Mouse (Mus musculus): ENCODE measurements around the gene Mto1. TPM values are rescaled to one million over a fixed set of nuclear protein-coding genes. Genes with fewer than 3 reads are reported as not detected.
A peak's percentile ranks its signal among the peaks of the same experiment; 100 is the strongest.

Gene Mto1
- total and polyA plus RNA-seq, 3 experiments = 13.8 to 22.9 (median 22.5) TPM

- dilution Hi-C loops (cut with MboI; ENCODE audit: extremely low pct_ligation_motif_present, extremely low pct_unique_long_range_greater_than_20kb, low sequenced_read_pairs) (no loop called here), in situ Hi-C loops (cut with MboI; ENCODE audit: low pct_ligation_motif_present, low pct_unique_long_range_greater_than_20kb, low sequenced_read_pairs) (no loop called here)
- peak overlapping the region; percentile 17; the same call in 1 of the 2 replicates for H3K27ac ChIP-seq (ENCODE audit: insufficient read depth, low read depth)
- peaks cover 0 to 7% of the 10 kb centered on the region in 2 experiments; a peak in 2 of 4 replicates for H3K4me1 ChIP-seq (ENCODE audit: control insufficient read depth in 1 of 2, insufficient read depth in 2 of 2)
- no peak overlapping the region for H3K9ac ChIP-seq (ENCODE audit: insufficient read depth, low read depth)
- no peak overlapping the region for H3K4me3 ChIP-seq (replicated peaks in 1 of 3; ENCODE audit: low read depth in 2 of 3, low read length in 2 of 3, poor library complexity in 1 of 3)
- H3K79me2 ChIP-seq (replicated peaks; ENCODE audit: control insufficient read depth, extremely low read depth, insufficient read depth, poor library complexity, severe bottlenecking) = peaks cover 15% of the 10 kb centered on the region
- peaks cover 66 to 71% of the 10 kb centered on the region in 2 experiments for H3K36me3 ChIP-seq (replicated peaks in 1 of 2; ENCODE audit: control insufficient read depth in 1 of 2, insufficient read depth in 1 of 2, low read length in 1 of 2)
- no peaks in the 10 kb centered on the region for H3K27me3 ChIP-seq (replicated peaks)
- DNase-seq (ENCODE audit: extremely low read depth) = no peak
- TF ChIP-seq EP300 (IDR thresholded peaks at IDR 0.05; ENCODE audit: low read length) (no peak), ETS1 (conservative IDR thresholded peaks at IDR 0.05; ENCODE audit: low read depth, low read length) (no peak), HCFC1 (IDR thresholded peaks at IDR 0.05; ENCODE audit: low read depth, low read length) (no peak), ELF1 (IDR thresholded peaks at IDR 0.05; ENCODE audit: low read depth, low read length) (no peak), JUN (IDR thresholded peaks at IDR 0.05; ENCODE audit: insufficient read depth, low read depth, low read length) (no peak), ZMIZ1 (IDR thresholded peaks at IDR 0.05; ENCODE audit: low read depth, low read length) (peak; percentile 46; the same call in 1 of the 2 replicates), RCOR1 (conservative IDR thresholded peaks at IDR 0.05; ENCODE audit: low read depth, low read length) (no peak)
- H3K4me2 ChIP-seq (ENCODE audit: insufficient read depth, low read depth, poor library complexity, severe bottlenecking) = no peak overlapping the region
- H3K9me3 ChIP-seq (replicated peaks; ENCODE audit: low read length) = no peaks in the 10 kb centered on the region
Measured at GRCm38 (mm10) chr9:78474771-78475382, 26.9 kb downstream of the Mto1 start.

- H3K9ac ChIP-seq (ENCODE audit: insufficient read depth, low read depth) = no peak overlapping the region
- peaks cover 20% of the 10 kb centered on the region for H3K79me2 ChIP-seq (replicated peaks; ENCODE audit: control insufficient read depth, extremely low read depth, insufficient read depth, poor library complexity, severe bottlenecking)
- H3K9me3 ChIP-seq (replicated peaks; ENCODE audit: low read length) = no peaks in the 10 kb centered on the region
- peaks cover 0 to 7% of the 10 kb centered on the region in 2 experiments; a peak in 2 of 4 replicates for H3K4me1 ChIP-seq (ENCODE audit: control insufficient read depth in 1 of 2, insufficient read depth in 2 of 2)
- peaks cover 67 to 72% of the 10 kb centered on the region in 2 experiments for H3K36me3 ChIP-seq (replicated peaks in 1 of 2; ENCODE audit: control insufficient read depth in 1 of 2, insufficient read depth in 1 of 2, low read length in 1 of 2)
- H3K4me2 ChIP-seq (ENCODE audit: insufficient read depth, low read depth, poor library complexity, severe bottlenecking) = no peak overlapping the region
- in situ Hi-C loops (cut with MboI; ENCODE audit: low pct_ligation_motif_present, low pct_unique_long_range_greater_than_20kb, low sequenced_read_pairs) = no loop called here
- no peak for DNase-seq (ENCODE audit: extremely low read depth)
- H3K27ac ChIP-seq (ENCODE audit: insufficient read depth, low read depth) = peak overlapping the region; percentile 17; the same call in 1 of the 2 replicates
- TF ChIP-seq MEF2A (IDR thresholded peaks at IDR 0.05; ENCODE audit: borderline replicate concordance, low read depth, low read length) (no peak), ZMIZ1 (IDR thresholded peaks at IDR 0.05; ENCODE audit: low read depth, low read length) (0 out of 2 replicates have a peak, but pooled peaks have one; percentile 4), POLR2AphosphoS2 (IDR thresholded peaks at IDR 0.05; ENCODE audit: low read depth, low read length) (0 out of 2 replicates have a peak, but pooled peaks have one; percentile 25), SMC3 (IDR thresholded peaks at IDR 0.05; ENCODE audit: low read depth, low read length) (no peak), MAZ (IDR thresholded peaks at IDR 0.05; ENCODE audit: low read depth, low read length) (no peak)
- H3K27me3 ChIP-seq (replicated peaks) = no peaks in the 10 kb centered on the region
- dilution Hi-C loops (cut with MboI; ENCODE audit: extremely low pct_ligation_motif_present, extremely low pct_unique_long_range_greater_than_20kb, low sequenced_read_pairs) = no loop called here
- no peak overlapping the region for H3K4me3 ChIP-seq (replicated peaks in 1 of 3; ENCODE audit: low read depth in 2 of 3, low read length in 2 of 3, poor library complexity in 1 of 3)
Measured at GRCm38 (mm10) chr9:78475383-78475780, 27.4 kb downstream of the Mto1 start.

GRCm38 (mm10) chr9:78475873-78476272 lies 27.9 kb downstream of the Mto1 start:
- H3K4me3 ChIP-seq (replicated peaks in 1 of 3; ENCODE audit: low read depth in 2 of 3, low read length in 2 of 3, poor library complexity in 1 of 3) = no peak overlapping the region
- H3K27me3 ChIP-seq (replicated peaks) = no peaks in the 10 kb centered on the region
- peaks cover 25% of the 10 kb centered on the region for H3K79me2 ChIP-seq (replicated peaks; ENCODE audit: control insufficient read depth, extremely low read depth, insufficient read depth, poor library complexity, severe bottlenecking)
- H3K36me3 ChIP-seq (replicated peaks in 1 of 2; ENCODE audit: control insufficient read depth in 1 of 2, insufficient read depth in 1 of 2, low read length in 1 of 2) = peaks cover 65 to 71% of the 10 kb centered on the region in 2 experiments
- TF ChIP-seq MEF2A (IDR thresholded peaks at IDR 0.05; ENCODE audit: borderline replicate concordance, low read depth, low read length) (no peak), TCF12 (IDR thresholded peaks at IDR 0.05; ENCODE audit: low read depth, low read length) (no peak), ZNF384 (IDR thresholded peaks at IDR 0.05; ENCODE audit: low read depth, low read length) (peak; percentile 21; the same call in 1 of the 2 replicates), SIN3A (IDR thresholded peaks at IDR 0.05; ENCODE audit: low read length) (no peak), JUN (IDR thresholded peaks at IDR 0.05; ENCODE audit: insufficient read depth, low read depth, low read length) (no peak), TBP (conservative IDR thresholded peaks at IDR 0.05; ENCODE audit: low read depth, low read length) (peak; percentile 96), CHD1 (IDR thresholded peaks at IDR 0.05; ENCODE audit: low read depth, low read length) (no peak), MAFK (IDR thresholded peaks at IDR 0.05; ENCODE audit: insufficient replicate concordance, low read length) (peak; percentile 49; the same call in 1 of the 2 replicates), MAX (IDR thresholded peaks at IDR 0.05; ENCODE audit: low read length) (no peak), ETS1 (conservative IDR thresholded peaks at IDR 0.05; ENCODE audit: low read depth, low read length) (no peak), RAD21 (IDR thresholded peaks at IDR 0.05; ENCODE audit: low read depth, low read length) (no peak), MYC (IDR thresholded peaks at IDR 0.05; ENCODE audit: low read depth, low read length) (no peak), POLR2AphosphoS2 (IDR thresholded peaks at IDR 0.05; ENCODE audit: low read depth, low read length) (no peak)
- no peak overlapping the region for H3K9ac ChIP-seq (ENCODE audit: insufficient read depth, low read depth)
- no peak overlapping the region for H3K27ac ChIP-seq (ENCODE audit: insufficient read depth, low read depth)
- no peak overlapping the region for H3K4me2 ChIP-seq (ENCODE audit: insufficient read depth, low read depth, poor library complexity, severe bottlenecking)
- peaks cover 0 to 7% of the 10 kb centered on the region in 2 experiments; a peak in 2 of 4 replicates for H3K4me1 ChIP-seq (ENCODE audit: control insufficient read depth in 1 of 2, insufficient read depth in 2 of 2)
- in situ Hi-C loops (cut with MboI; ENCODE audit: low pct_ligation_motif_present, low pct_unique_long_range_greater_than_20kb, low sequenced_read_pairs) = no loop called here
- dilution Hi-C loops (cut with MboI; ENCODE audit: extremely low pct_ligation_motif_present, extremely low pct_unique_long_range_greater_than_20kb, low sequenced_read_pairs) = no loop called here
- no peaks in the 10 kb centered on the region for H3K9me3 ChIP-seq (replicated peaks; ENCODE audit: low read length)
- peak; percentile 63 for DNase-seq (ENCODE audit: extremely low read depth)
